Mouse (Mus musculus) layer of hippocampus, adult 2 months (tissue): ENCODE data around the gene Trim30d. TPM values are rescaled to one million over a fixed set of nuclear protein-coding genes. Genes with fewer than 3 reads are reported as not detected.
"Not testable (repeated sequence)": the region's sequence is repeated elsewhere in the genome, so short reads cannot be mapped to it uniquely, and the experiment has no call there.

Source experiments
- DNase-seq, 2 experiments: peaks; one replicate each; pipeline ENCODE4 v3.0.0; 2022; ENCODE audit warnings: low spot score in 2 of 2
- H3K27ac ChIP-seq: fragments of 200-600 bp; 2 replicates; pipeline ENCODE4 v1.8.1; 2022
- H3K4me3 ChIP-seq: fragments of 200-600 bp; 2 replicates; pipeline ENCODE4 v1.8.1; 2022; ENCODE audit warnings: mild to moderate bottlenecking
- CTCF ChIP-seq: fragments of 200-600 bp; conservative IDR thresholded peaks from 2 replicates; pipeline ENCODE4 v1.8.1; 2022; ENCODE audit warnings: antibody characterized with exemption, mild to moderate bottlenecking, moderate library complexity
- long read RNA-seq, 2 experiments: library from polyadenylated mRNA; stranded (forward); transcript quantifications; one replicate each; pipeline ENCODE4 v2.0.0; 2021; ENCODE audit warnings: borderline mapping rate in 2 of 2
- total RNA-seq, 2 experiments: library from RNA; stranded (reverse); gene quantifications; 2 replicates each; pipeline ENCODE4 v1.2.3; 2021

The Trim30d gene
- total RNA-seq, result under 1 TPM; 0.33 to 0.34 TPM
- long read RNA-seq, experiment 1, result 0 reads
- long read RNA-seq, experiment 2, result 0 reads

DNA sequence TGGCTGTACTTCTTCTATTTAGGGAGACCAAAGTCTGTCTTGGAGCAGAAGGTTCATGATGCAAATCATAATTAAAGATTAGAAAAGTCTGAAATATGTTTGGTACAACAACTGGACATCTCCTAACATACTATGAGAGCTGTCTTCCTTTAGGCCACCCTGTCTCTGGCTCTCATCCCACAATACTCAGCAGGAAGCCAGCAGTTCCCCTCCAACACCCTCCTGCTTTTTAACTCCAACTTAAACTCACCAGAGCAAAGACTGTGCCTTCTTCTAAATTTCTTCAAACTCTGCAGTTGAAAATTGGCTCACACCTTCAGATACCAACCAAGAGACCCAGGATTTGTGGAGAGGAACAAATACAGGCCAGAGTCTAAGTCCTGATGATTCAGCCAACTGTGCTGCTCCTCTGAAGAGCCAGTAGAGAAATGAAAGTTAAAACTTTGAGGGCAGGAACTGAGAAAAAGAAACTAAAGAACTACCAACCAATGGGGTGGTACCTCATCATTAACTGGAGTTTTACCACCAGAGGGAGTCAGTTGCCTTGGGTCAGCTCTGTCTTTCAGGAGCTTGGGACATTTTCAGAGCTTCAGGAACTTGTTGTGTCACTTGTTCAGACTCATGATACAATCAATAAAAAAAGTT, at the start of gene Trim30d:
Gene Trim30d, minus strand, starts transcription at position 429 of the 645 bp plus-strand sequence.
- DNase-seq, H3K27ac ChIP-seq, H3K4me3 ChIP-seq: not testable (repeated sequence)
- peak; percentile 46 for TF ChIP-seq CTCF

DNA sequence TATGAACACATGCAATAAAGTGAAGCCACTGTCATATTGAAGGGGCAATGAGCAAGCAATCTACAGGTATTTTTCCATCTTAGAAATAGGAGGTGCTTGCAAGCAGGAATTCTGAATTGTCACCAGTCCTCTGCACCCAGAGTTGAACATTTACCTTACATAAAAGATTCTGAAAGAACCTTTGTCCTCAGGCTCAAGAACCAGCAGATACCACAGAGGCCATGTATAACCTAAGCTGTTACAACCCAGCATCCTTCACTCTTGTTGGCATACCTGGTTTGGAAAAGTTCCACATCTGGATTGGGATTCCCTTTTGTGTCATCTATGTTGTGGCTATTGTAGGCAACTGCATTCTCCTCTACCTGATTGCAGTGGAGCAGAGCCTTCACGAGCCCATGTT, 45.1 kb upstream of the Trim30d start:
- TF ChIP-seq CTCF, result no peak
- Histone ChIP-seq H3K27ac (no peak overlapping the region), H3K4me3 (no peak overlapping the region)
- DNase-seq, result no peak

- DNase-seq, result no peak
- no peak for TF ChIP-seq CTCF
- H3K4me3 ChIP-seq, result no peak within 1 kb of the TSS
- no peak within 1 kb of the TSS for H3K27ac ChIP-seq
These were observed 42.2 kb upstream of the Trim30d start, which contains the start of gene Olfr651 for GRCm38 (mm10) chr7:104549833-104550232. TSS of gene Olfr651 (plus strand) at chr7:104550133.

- H3K4me3 ChIP-seq, result no peak overlapping the region; the same call in 1 of the 2 replicates
- no peak for DNase-seq
- no peak for TF ChIP-seq CTCF
These were observed 5.9 kb downstream of the Trim30d start for GRCm38 (mm10) chr7:104501589-104502371.

DNA sequence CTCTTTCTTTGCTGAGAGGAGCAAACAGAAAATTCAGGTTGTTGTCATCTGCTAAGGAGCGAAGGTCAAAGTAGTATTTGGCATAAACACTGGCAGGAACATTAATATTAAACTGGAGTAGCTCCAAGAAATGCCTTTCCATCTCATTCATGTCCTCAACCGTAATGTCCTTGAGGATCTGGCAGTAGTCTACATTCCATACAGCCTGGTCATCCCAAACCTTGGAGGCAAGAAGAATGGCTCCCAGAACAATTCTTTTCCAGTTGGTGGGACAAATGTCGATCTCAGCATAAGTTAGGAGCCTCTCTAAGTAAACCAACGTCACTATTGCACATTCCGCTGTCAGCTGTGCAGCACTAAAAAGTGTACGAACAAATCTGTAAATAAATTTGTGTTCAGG, 6.5 kb downstream of the Trim30d start:
- H3K4me3 ChIP-seq, H3K27ac ChIP-seq: not testable (repeated sequence)

More at GRCm38 (mm10) chr7:104501589-104502371, 5.9 kb downstream of the Trim30d start:
- H3K27ac ChIP-seq, result no peak overlapping the region

GRCm38 (mm10) chr7:104499464-104499863, 8.2 kb downstream of the Trim30d start:
- not testable (repeated sequence) for DNase-seq, H3K4me3 ChIP-seq, H3K27ac ChIP-seq

More for the DNA sequence above, 6.5 kb downstream of the Trim30d start:
- DNase-seq, result not testable (repeated sequence)

GRCm38 (mm10) chr7:104465065-104465744, 42.4 kb downstream of the Trim30d start, which contains the start of gene Trim30a:
TSS of gene Trim30a (minus strand) at chr7:104465193.
- DNase-seq, result no peak
- Histone ChIP-seq H3K27ac (no peak within 1 kb of the TSS), H3K4me3 (no peak within 1 kb of the TSS)
- peak; percentile 51 for TF ChIP-seq CTCF

DNA sequence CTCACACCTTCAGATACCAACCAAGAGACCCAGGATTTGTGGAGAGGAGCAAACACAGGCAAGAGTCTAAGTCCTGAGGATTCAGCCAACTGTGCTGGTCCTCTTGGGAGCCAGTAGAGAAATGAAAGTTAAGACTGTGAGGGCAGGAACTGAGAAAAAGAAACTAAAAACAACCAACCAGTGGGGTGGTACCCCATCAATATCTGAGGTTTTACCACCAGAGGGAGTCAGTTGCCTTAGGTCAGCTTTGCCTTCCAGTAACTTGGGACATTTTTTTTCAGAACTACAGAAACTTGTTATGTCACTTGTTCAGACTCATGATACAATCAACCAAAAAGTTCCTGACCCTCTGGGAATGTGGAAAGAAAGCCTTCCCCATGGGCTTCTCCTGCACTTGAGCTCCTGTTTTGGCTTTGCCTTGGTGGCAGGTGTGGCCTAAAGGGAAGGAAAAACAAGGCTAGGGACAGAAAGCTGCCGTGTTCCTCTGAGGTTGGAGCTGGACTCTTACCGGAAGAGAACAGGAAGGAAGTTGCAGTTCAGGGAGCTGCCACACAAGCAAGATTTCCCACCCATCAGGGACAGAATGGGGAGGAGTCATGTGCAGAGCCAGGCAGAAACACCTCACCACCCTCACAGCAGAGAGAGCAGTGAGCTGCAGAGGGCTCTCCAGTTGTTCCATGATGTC, 61.5 kb downstream of the Trim30d start:
- Histone ChIP-seq H3K4me3 (no peak overlapping the region), H3K27ac (no peak overlapping the region)
- DNase-seq, result no peak
- peak; percentile 54 for TF ChIP-seq CTCF

Other genes starting within 250 kb of the Trim30d start
- under 1 TPM; 0.49 to 0.76 TPM for gene Trim5, start 219.8 kb downstream of the Trim30d start, total RNA-seq
- gene Trim12a, start 192.4 kb downstream of the Trim30d start, total RNA-seq, result 1 to 10 TPM; 2.5 to 2.9 TPM
- not detected for gene Trim34b, start 178.4 kb downstream of the Trim30d start, total RNA-seq
- gene Trim12c, start 154.5 kb downstream of the Trim30d start, total RNA-seq, result 1 to 10 TPM; 1.5 to 2.1 TPM
- gene Trim30b, start 138.0 kb downstream of the Trim30d start, total RNA-seq, result not detected
- gene Trim30c, start 107.0 kb downstream of the Trim30d start, total RNA-seq, result not detected
- 1 to 10 TPM in 1 of 2 experiments, under 1 TPM in 1; 0.64 to 1.1 TPM for gene Trim30a, start 42.7 kb downstream of the Trim30d start, total RNA-seq
- gene Olfr651, start 42.3 kb upstream of the Trim30d start, total RNA-seq, result not detected
- not detected for gene Olfr652, start 53.1 kb upstream of the Trim30d start, total RNA-seq
- not detected for gene Olfr653, start 69.5 kb upstream of the Trim30d start, total RNA-seq
- gene Olfr654, start 79.2 kb upstream of the Trim30d start, total RNA-seq, result not detected
- gene Olfr655, start 93.9 kb upstream of the Trim30d start, total RNA-seq, result not detected
- not detected for gene Olfr656, start 106.1 kb upstream of the Trim30d start, total RNA-seq
- not detected for gene Olfr657, start 116.9 kb upstream of the Trim30d start, total RNA-seq
- gene Olfr658, start 139.5 kb upstream of the Trim30d start, total RNA-seq, result not detected
- not detected for gene Olfr659, start 158.9 kb upstream of the Trim30d start, total RNA-seq
- gene Olfr661, start 178.7 kb upstream of the Trim30d start, total RNA-seq, result not detected